Mouse (Mus musculus) limb, embryonic 12.5 days (tissue): ENCODE results near the gene D10Jhu81e. TPM values are rescaled to one million over a fixed set of nuclear protein-coding genes. Genes with fewer than 3 reads are reported as not detected.

Source experiments
- ATAC-seq: fragments of 200-750 bp; cut with Nextera tagmentation; 2 replicates; pipeline ENCODE4 v1.8.0; 2017; ENCODE audit warnings: low read depth, moderate TSS enrichment; ENCODE audit not compliant: insufficient number of reproducible peaks, insufficient read depth, low FRiP score, low TSS enrichment
- H3K27ac ChIP-seq: fragments of 300-500 bp; sonication (generic); 2 replicates; pipeline ENCODE4 v1.5.1; 2016; ENCODE audit warnings: mild to moderate bottlenecking, moderate library complexity
- H3K27me3 ChIP-seq: fragments of 300-500 bp; sonication (generic); 2 replicates; pipeline ENCODE4 v1.6.1; 2016; ENCODE audit warnings: mild to moderate bottlenecking, moderate library complexity
- H3K36me3 ChIP-seq: fragments of 300-500 bp; sonication (generic); 2 replicates; pipeline ENCODE4 v1.6.1; 2016; ENCODE audit warnings: mild to moderate bottlenecking, moderate library complexity
- H3K4me1 ChIP-seq: fragments of 300-500 bp; sonication (generic); replicated peaks from 2 replicates; pipeline ENCODE4 v1.6.1; 2016
- H3K4me2 ChIP-seq: fragments of 300-500 bp; sonication (generic); 2 replicates; pipeline ENCODE4 v1.6.1; 2016; ENCODE audit warnings: mild to moderate bottlenecking, moderate library complexity
- H3K4me3 ChIP-seq: fragments of 300-500 bp; sonication (generic); replicated peaks from 2 replicates; pipeline ENCODE4 v1.5.1; 2016; ENCODE audit warnings: mild to moderate bottlenecking
- H3K9ac ChIP-seq: fragments of 300-500 bp; sonication (generic); replicated peaks from 2 replicates; pipeline ENCODE4 v1.6.1; 2016; ENCODE audit warnings: mild to moderate bottlenecking, moderate library complexity
- H3K9me3 ChIP-seq: fragments of 300-500 bp; sonication (generic); 2 replicates; pipeline ENCODE4 v1.6.1; 2016; ENCODE audit warnings: mild to moderate bottlenecking, moderate library complexity
- WGBS: fragments of 180-500 bp; shearing (Covaris S2); methylation state at CpG from one replicate; pipeline ENCODE4 v1.1.7; 2016; 5-methylcytosine and 5-hydroxymethylcytosine counted together
- polyA plus RNA-seq: library from polyadenylated mRNA; unstranded; fragments of >200 nt; fragmentation: Nextera tagmentation; extraction: Ambion mirVana; gene quantifications from 2 replicates; pipeline ENCODE4 v1.2.1, GENCODE M21; 2016

The D10Jhu81e gene
- polyA plus RNA-seq, 1 experiment from 2014 or later: 34.0 TPM

GRCm38 (mm10) chr10:78162646-78163045 lies 6.9 kb downstream of the D10Jhu81e start:
- no peak overlapping the region for H3K4me3 ChIP-seq
- WGBS: 94% methylated on average over 12 of the region's 12 CpGs
- H3K4me2 ChIP-seq: no peak overlapping the region
- H3K27me3 ChIP-seq: no peaks in the 10 kb centered on the region
- H3K27ac ChIP-seq: no peak overlapping the region
- peaks cover 9% of the 10 kb centered on the region for H3K4me1 ChIP-seq
- peaks cover 68% of the 10 kb centered on the region for H3K36me3 ChIP-seq
- H3K9ac ChIP-seq: no peak overlapping the region
- no peaks in the 10 kb centered on the region for H3K9me3 ChIP-seq
- no peak for ATAC-seq

- no peak overlapping the region for H3K9ac ChIP-seq
- peaks cover 53% of the 10 kb centered on the region for H3K36me3 ChIP-seq
- no peak for ATAC-seq
- no peak overlapping the region for H3K4me3 ChIP-seq
- 80% methylated on average over 8 of the region's 8 CpGs for WGBS
- peaks cover 9% of the 10 kb centered on the region for H3K4me1 ChIP-seq
- H3K4me2 ChIP-seq: no peak overlapping the region
- no peak overlapping the region for H3K27ac ChIP-seq
- H3K9me3 ChIP-seq: no peaks in the 10 kb centered on the region
- H3K27me3 ChIP-seq: no peaks in the 10 kb centered on the region
Measured at GRCm38 (mm10) chr10:78161096-78161495, 8.5 kb downstream of the D10Jhu81e start.

- Histone ChIP-seq H3K9ac (no peak overlapping the region), H3K4me1 (peaks cover 9% of the 10 kb centered on the region), H3K27ac (no peak overlapping the region), H3K4me2 (no peak overlapping the region), H3K36me3 (peaks cover 47% of the 10 kb centered on the region), H3K9me3 (no peaks in the 10 kb centered on the region), H3K27me3 (no peaks in the 10 kb centered on the region), H3K4me3 (no peak overlapping the region)
- 88% methylated on average over 16 of the region's 16 CpGs for WGBS
- no peak; the same call in 1 of the 2 replicates for ATAC-seq
Measured at GRCm38 (mm10) chr10:78160369-78161095, 9.1 kb downstream of the D10Jhu81e start.

- H3K27ac ChIP-seq: 0 out of 2 replicates have a peak overlapping the region, but pooled peaks have one; percentile 13
- peaks cover 41% of the 10 kb centered on the region for H3K36me3 ChIP-seq
- H3K9me3 ChIP-seq: no peaks in the 10 kb centered on the region
- no peaks in the 10 kb centered on the region for H3K27me3 ChIP-seq
- peak; percentile 57 for ATAC-seq
- peaks cover 9% of the 10 kb centered on the region for H3K4me1 ChIP-seq
- H3K4me2 ChIP-seq: peak overlapping the region; percentile 51
- WGBS: under 1% methylated on average over 7 of the region's 7 CpGs
- H3K4me3 ChIP-seq: peak overlapping the region; percentile 20
- H3K9ac ChIP-seq: no peak overlapping the region
Measured at GRCm38 (mm10) chr10:78159906-78160305, 9.7 kb downstream of the D10Jhu81e start.

GRCm38 (mm10) chr10:78159252-78159878 lies 10.2 kb downstream of the D10Jhu81e start:
- peak overlapping the region; percentile 20 for H3K4me3 ChIP-seq
- no peak for ATAC-seq
- 13% methylated on average over 17 of the region's 17 CpGs for WGBS
- no peaks in the 10 kb centered on the region for H3K9me3 ChIP-seq
- no peaks in the 10 kb centered on the region for H3K27me3 ChIP-seq
- H3K4me2 ChIP-seq: peak overlapping the region; percentile 51
- peaks cover 9% of the 10 kb centered on the region for H3K4me1 ChIP-seq
- peak overlapping the region; percentile 13; the same call in 1 of the 2 replicates for H3K27ac ChIP-seq
- H3K9ac ChIP-seq: no peak overlapping the region
- H3K36me3 ChIP-seq: peaks cover 35% of the 10 kb centered on the region

GRCm38 (mm10) chr10:78158041-78158440 lies 11.5 kb downstream of the D10Jhu81e start:
- Histone ChIP-seq H3K36me3 (peaks cover 26% of the 10 kb centered on the region), H3K4me1 (peaks cover 9% of the 10 kb centered on the region), H3K27ac (no peak overlapping the region), H3K4me2 (no peak overlapping the region), H3K9me3 (no peaks in the 10 kb centered on the region), H3K27me3 (no peaks in the 10 kb centered on the region; the same call in 1 of the 2 replicates), H3K9ac (no peak overlapping the region), H3K4me3 (no peak overlapping the region)
- WGBS: 91% methylated on average over 15 of the region's 15 CpGs
- no peak for ATAC-seq

GRCm38 (mm10) chr10:78156926-78157325 lies 12.7 kb downstream of the D10Jhu81e start:
- Histone ChIP-seq H3K4me3 (no peak overlapping the region), H3K27ac (no peak overlapping the region), H3K9ac (no peak overlapping the region), H3K36me3 (peaks cover 15% of the 10 kb centered on the region), H3K4me2 (no peak overlapping the region), H3K9me3 (no peaks in the 10 kb centered on the region), H3K4me1 (peaks cover 9% of the 10 kb centered on the region), H3K27me3 (no peaks in the 10 kb centered on the region; the same call in 1 of the 2 replicates)
- WGBS: 79% methylated on average over 6 of the region's 6 CpGs
- ATAC-seq: no peak

- no peak for ATAC-seq
- Histone ChIP-seq H3K36me3 (no peaks in the 10 kb centered on the region), H3K27ac (no peak overlapping the region), H3K27me3 (no peaks in the 10 kb centered on the region; the same call in 1 of the 2 replicates), H3K9ac (no peak overlapping the region), H3K9me3 (no peaks in the 10 kb centered on the region), H3K4me3 (no peak overlapping the region), H3K4me1 (no peaks in the 10 kb centered on the region), H3K4me2 (no peak overlapping the region)
- 66% methylated on average over 10 of the region's 10 CpGs for WGBS
Measured at GRCm38 (mm10) chr10:78148834-78149766, 20.5 kb downstream of the D10Jhu81e start.

- H3K27me3 ChIP-seq: no peaks in the 10 kb centered on the region
- H3K4me3 ChIP-seq: no peak overlapping the region
- no peak overlapping the region for H3K27ac ChIP-seq
- no peak overlapping the region for H3K9ac ChIP-seq
- WGBS: 76% methylated on average over 4 of the region's 4 CpGs
- H3K4me2 ChIP-seq: no peak overlapping the region
- H3K9me3 ChIP-seq: no peaks in the 10 kb centered on the region
- ATAC-seq: no peak
- no peaks in the 10 kb centered on the region for H3K36me3 ChIP-seq
- H3K4me1 ChIP-seq: no peaks in the 10 kb centered on the region
Measured at GRCm38 (mm10) chr10:78147908-78148441, 21.6 kb downstream of the D10Jhu81e start.

- no peak for ATAC-seq
- H3K27ac ChIP-seq: no peak overlapping the region
- 39% methylated on average over 8 of the region's 8 CpGs for WGBS
Measured at GRCm38 (mm10) chr10:78143727-78144505, 25.7 kb downstream of the D10Jhu81e start.

More at GRCm38 (mm10) chr10:78143727-78144505, 25.7 kb downstream of the D10Jhu81e start:
- Histone ChIP-seq H3K27me3 (no peaks in the 10 kb centered on the region), H3K9me3 (no peaks in the 10 kb centered on the region), H3K4me1 (0 out of 2 replicates have a peak, but pooled peaks cover 5% of the 10 kb centered on the region), H3K4me2 (no peak overlapping the region), H3K36me3 (no peaks in the 10 kb centered on the region), H3K9ac (no peak overlapping the region), H3K4me3 (no peak overlapping the region)
